Mouse (Mus musculus): Measurements from ENCODE around the gene Igf2bp1.

DNA sequence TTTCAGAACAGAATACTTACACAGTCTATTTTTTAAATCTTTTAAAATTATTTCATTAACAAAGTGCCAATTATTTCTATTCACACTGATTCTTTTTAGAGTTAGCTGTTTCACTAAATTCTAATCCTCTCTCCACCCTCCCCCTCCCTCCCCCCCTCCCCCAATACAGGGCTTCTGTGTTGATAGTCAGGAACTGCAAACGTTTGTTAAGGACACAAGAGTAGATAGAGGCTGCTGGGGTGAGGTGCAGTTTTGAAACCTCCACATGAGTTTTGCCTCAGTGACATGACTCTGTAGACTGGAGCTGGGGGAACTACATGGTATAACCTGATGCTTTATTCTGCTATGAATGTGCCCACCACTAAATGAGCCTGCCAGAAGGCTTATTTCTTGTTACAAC is 3.1 kb upstream of the Igf2bp1 start:
- TF ChIP-seq POLR2A (IDR thresholded peaks at IDR 0.05; ENCODE audit: insufficient read depth, low read length), result no peak
- no peak for TF ChIP-seq CTCF (IDR thresholded peaks at IDR 0.05; ENCODE audit: low read depth, low read length)
